Mouse (Mus musculus): ENCODE results near the gene Vezf1. TPM values are rescaled to one million over a fixed set of nuclear protein-coding genes. Genes with fewer than 3 reads are reported as not detected.
A peak's percentile ranks its signal among the peaks of the same experiment; 100 is the strongest.

Gene Vezf1
- polyA plus RNA-seq, 1 experiment from 2014 or later: 35.6 TPM

DNA sequence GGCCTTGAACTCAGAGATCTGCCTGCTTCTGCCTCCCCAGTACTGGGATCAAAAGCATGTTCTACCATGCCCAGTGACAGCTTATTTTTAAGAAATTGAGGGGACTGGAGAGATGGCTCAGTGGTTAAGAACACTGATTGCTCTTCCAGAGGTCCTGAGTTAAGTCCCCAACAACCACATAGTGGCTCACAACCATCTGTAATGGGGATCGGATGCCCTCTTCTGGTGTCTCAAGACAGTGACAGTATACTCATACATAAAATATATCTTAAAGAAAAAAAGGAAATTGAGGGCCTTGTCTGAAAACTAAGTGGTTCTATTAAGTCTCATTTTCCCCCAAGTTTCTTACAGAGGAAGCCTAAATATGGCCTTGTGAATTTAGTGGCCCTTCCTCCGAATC lies 10.3 kb upstream of the Vezf1 start:
- 71% methylated on average over 2 of the region's 2 CpGs for WGBS
- no peak for ATAC-seq (ENCODE audit: insufficient number of reproducible peaks, low FRiP score, low TSS enrichment, low read depth)
- H3K36me3 ChIP-seq: 0 out of 2 replicates have a peak, but pooled peaks cover 5% of the 10 kb centered on the region
- no peaks in the 10 kb centered on the region for H3K27me3 ChIP-seq
- no peak overlapping the region for H3K27ac ChIP-seq
- H3K4me1 ChIP-seq: peaks cover 3% of the 10 kb centered on the region; the same call in 1 of the 2 replicates
- H3K4me3 ChIP-seq: no peak overlapping the region
- H3K9me3 ChIP-seq: no peaks in the 10 kb centered on the region
- H3K4me2 ChIP-seq: no peak overlapping the region
- H3K9ac ChIP-seq: no peak overlapping the region

DNA sequence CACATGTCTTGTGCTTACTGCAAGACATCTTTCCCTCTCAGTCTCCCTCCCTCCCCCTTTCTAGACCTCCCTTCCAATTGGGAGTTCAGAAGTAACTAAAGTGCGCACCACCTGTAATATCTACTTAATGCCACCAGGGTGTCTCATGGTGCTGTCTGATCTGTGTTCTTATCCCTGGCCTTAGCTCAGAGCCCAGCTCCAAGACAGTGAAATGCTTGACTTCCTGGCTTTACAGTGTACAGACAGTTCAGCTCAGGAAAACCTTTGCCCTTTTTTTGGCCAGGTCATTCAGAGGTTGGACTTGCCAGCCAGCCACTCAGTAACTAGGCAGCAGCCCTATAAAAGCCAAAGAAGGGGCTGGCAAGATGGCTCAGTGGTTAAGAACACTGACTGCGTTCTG lies 8.9 kb upstream of the Vezf1 start:
- 47% methylated on average over 2 of the region's 2 CpGs for WGBS
- H3K4me3 ChIP-seq: no peak overlapping the region
- H3K27ac ChIP-seq: no peak overlapping the region
- no peaks in the 10 kb centered on the region for H3K9me3 ChIP-seq
- no peak overlapping the region for H3K9ac ChIP-seq
- no peaks in the 10 kb centered on the region for H3K36me3 ChIP-seq
- peak; percentile 75; the same call in 1 of the 2 replicates for ATAC-seq (ENCODE audit: insufficient number of reproducible peaks, low FRiP score, low TSS enrichment, low read depth)
- no peaks in the 10 kb centered on the region for H3K27me3 ChIP-seq
- no peak overlapping the region for H3K4me2 ChIP-seq
- H3K4me1 ChIP-seq: no peaks in the 10 kb centered on the region

DNA sequence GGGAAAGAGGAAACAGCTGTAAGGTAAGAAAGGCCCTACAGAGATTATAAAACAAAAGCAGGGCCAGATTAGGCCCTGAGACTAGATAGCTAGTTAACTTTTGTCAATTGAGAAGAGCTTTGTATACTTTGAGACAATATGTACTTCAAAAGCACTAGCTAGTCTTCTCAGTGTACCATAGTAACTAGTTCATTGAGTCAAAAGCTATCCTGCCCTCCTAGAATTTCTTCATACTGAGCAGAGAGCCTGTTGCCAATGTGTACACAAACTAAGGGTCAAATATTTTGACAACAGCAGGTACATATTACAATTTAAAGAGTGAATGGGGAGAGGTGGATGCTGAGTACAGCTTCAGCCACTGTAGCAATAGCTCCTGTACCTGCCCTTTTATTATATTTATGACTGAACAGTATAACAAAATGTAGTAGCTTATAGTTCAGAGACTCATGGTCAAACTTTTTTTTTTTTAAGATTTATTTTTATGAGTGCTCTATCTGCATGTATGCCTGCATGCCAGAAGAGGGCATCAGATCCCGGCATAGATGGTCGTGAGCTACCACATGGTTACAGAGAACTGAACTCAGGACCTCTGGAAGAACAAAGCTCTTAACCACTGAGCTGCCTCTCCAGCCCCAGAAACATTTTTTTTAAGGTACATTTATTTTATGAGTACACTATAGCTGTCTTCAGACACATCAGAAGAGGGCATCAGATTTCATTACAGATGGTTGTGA lies 6.0 kb upstream of the Vezf1 start:
- Histone ChIP-seq H3K4me3 (no peak overlapping the region), H3K9me3 (no peaks in the 10 kb centered on the region), H3K27me3 (no peaks in the 10 kb centered on the region), H3K27ac (no peak overlapping the region), H3K4me1 (peaks cover under 1% of the 10 kb centered on the region), H3K4me2 (no peak overlapping the region), H3K36me3 (no peaks in the 10 kb centered on the region), H3K9ac (no peak overlapping the region)
- ATAC-seq (ENCODE audit: insufficient number of reproducible peaks, low FRiP score, low TSS enrichment, low read depth): no peak
- WGBS: 79% methylated on average over 2 of the region's 2 CpGs

GRCm38 (mm10) chr11:88065732-88066131 lies 2.3 kb upstream of the Vezf1 start:
- Histone ChIP-seq H3K27ac (no peak overlapping the region), H3K36me3 (no peaks in the 10 kb centered on the region), H3K4me1 (peaks cover 16% of the 10 kb centered on the region), H3K9me3 (no peaks in the 10 kb centered on the region), H3K4me3 (no peak overlapping the region), H3K27me3 (no peaks in the 10 kb centered on the region), H3K9ac (no peak overlapping the region), H3K4me2 (no peak overlapping the region)
- no peak for ATAC-seq (ENCODE audit: insufficient number of reproducible peaks, low FRiP score, low TSS enrichment, low read depth)

- no peak for ATAC-seq (ENCODE audit: insufficient number of reproducible peaks, low FRiP score, low TSS enrichment, low read depth)
- no peaks in the 10 kb centered on the region for H3K9me3 ChIP-seq
- peaks cover 30% of the 10 kb centered on the region for H3K4me1 ChIP-seq
- H3K4me2 ChIP-seq: peak overlapping the region; percentile 74
- H3K36me3 ChIP-seq: no peaks in the 10 kb centered on the region
- peak overlapping the region; percentile 72 for H3K4me3 ChIP-seq
- H3K27me3 ChIP-seq: no peaks in the 10 kb centered on the region
- H3K9ac ChIP-seq: peak overlapping the region; percentile 92
- 2% methylated on average over 8 of the region's 8 CpGs for WGBS
- H3K27ac ChIP-seq: peak overlapping the region; percentile 98
Observed at GRCm38 (mm10) chr11:88067191-88067585, 891 bp upstream of the Vezf1 start.

GRCm38 (mm10) chr11:88068411-88069245 lies 549 bp downstream of the Vezf1 start:
- under 1% methylated on average over 70 of the region's 92 CpGs for WGBS
- peak; percentile 68 for ATAC-seq (ENCODE audit: insufficient number of reproducible peaks, low FRiP score, low TSS enrichment, low read depth)

DNA sequence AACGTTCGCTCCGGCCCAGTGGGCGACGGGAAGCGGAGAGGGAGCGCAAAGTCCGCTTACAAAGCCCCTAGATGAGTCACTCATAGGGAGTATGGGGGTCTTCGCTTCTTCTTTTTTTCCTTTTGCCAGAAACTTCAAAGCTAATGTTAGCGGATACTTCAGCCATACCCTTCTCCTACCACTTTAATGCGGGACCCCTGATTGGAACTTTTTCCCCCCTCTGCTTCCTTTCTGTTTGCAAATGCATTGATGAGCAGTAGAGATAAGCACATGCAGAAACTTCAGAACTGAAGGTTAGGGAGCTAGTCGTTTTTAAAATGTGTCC lies 1.1 kb downstream of the Vezf1 start:
- 1% methylated on average over 12 of the region's 12 CpGs for WGBS
- H3K9me3 ChIP-seq: no peaks in the 10 kb centered on the region

More at GRCm38 (mm10) chr11:88068411-88069245, 549 bp downstream of the Vezf1 start:
- Histone ChIP-seq H3K4me2 (peak overlapping the region; percentile 63), H3K27me3 (no peaks in the 10 kb centered on the region), H3K4me1 (peaks cover 37% of the 10 kb centered on the region), H3K4me3 (peak overlapping the region; percentile 72), H3K9me3 (no peaks in the 10 kb centered on the region), H3K27ac (peak overlapping the region; percentile 98), H3K9ac (peak overlapping the region; percentile 92), H3K36me3 (peaks cover 8% of the 10 kb centered on the region; the same call in 1 of the 2 replicates)

DNA sequence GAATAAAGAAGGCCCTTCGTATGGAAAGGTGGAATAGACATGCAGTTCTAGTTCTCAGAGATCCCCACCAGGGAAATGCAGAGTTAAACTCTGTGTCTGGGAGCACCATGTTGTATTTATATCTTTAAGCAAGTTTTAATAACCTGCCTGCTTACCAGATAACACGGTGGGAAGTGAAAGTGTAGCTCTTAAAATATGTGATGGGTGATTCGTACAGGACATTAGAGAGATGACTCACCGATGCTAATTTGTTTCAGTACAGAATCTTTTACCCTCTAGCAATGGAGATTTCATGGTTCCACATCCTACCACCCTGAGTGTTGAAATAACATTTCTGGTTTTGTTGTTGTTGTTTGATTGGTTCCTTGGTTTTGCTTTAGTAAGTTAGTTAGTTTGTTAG lies 2.3 kb downstream of the Vezf1 start:
- H3K4me3 ChIP-seq: peak overlapping the region; percentile 72
- H3K27ac ChIP-seq: no peak overlapping the region
- no peaks in the 10 kb centered on the region for H3K27me3 ChIP-seq
- peak overlapping the region; percentile 63 for H3K4me2 ChIP-seq
- WGBS: 20% methylated on average over 4 of the region's 4 CpGs
- no peak for ATAC-seq (ENCODE audit: insufficient number of reproducible peaks, low FRiP score, low TSS enrichment, low read depth)
- H3K9ac ChIP-seq: no peak overlapping the region
- H3K9me3 ChIP-seq: no peaks in the 10 kb centered on the region
- peaks cover 22% of the 10 kb centered on the region; the same call in 1 of the 2 replicates for H3K36me3 ChIP-seq
- H3K4me1 ChIP-seq: peaks cover 37% of the 10 kb centered on the region

More for the DNA sequence above, 1.1 kb downstream of the Vezf1 start:
- H3K27me3 ChIP-seq: no peaks in the 10 kb centered on the region
- peak overlapping the region; percentile 72 for H3K4me3 ChIP-seq
- peak overlapping the region; percentile 92 for H3K9ac ChIP-seq
- no peak for ATAC-seq (ENCODE audit: insufficient number of reproducible peaks, low FRiP score, low TSS enrichment, low read depth)
- peak overlapping the region; percentile 98 for H3K27ac ChIP-seq
- peak overlapping the region; percentile 63 for H3K4me2 ChIP-seq
- H3K36me3 ChIP-seq: peaks cover 14% of the 10 kb centered on the region; the same call in 1 of the 2 replicates
- peaks cover 37% of the 10 kb centered on the region for H3K4me1 ChIP-seq

- WGBS: 33% methylated on average over 5 of the region's 5 CpGs
- no peak overlapping the region for H3K9ac ChIP-seq
- H3K27ac ChIP-seq: no peak overlapping the region
Observed at GRCm38 (mm10) chr11:88071113-88071512, 3.0 kb downstream of the Vezf1 start.

GRCm38 (mm10) chr11:88073343-88073875 lies 5.3 kb downstream of the Vezf1 start:
- no peaks in the 10 kb centered on the region for H3K27me3 ChIP-seq
- peaks cover 47% of the 10 kb centered on the region for H3K36me3 ChIP-seq
- 85% methylated on average over 14 of the region's 14 CpGs for WGBS
- no peak overlapping the region for H3K4me2 ChIP-seq
- ATAC-seq (ENCODE audit: insufficient number of reproducible peaks, low FRiP score, low TSS enrichment, low read depth): no peak
- H3K4me1 ChIP-seq: peaks cover 30% of the 10 kb centered on the region
- no peak overlapping the region for H3K27ac ChIP-seq
- no peak overlapping the region for H3K4me3 ChIP-seq
- H3K9me3 ChIP-seq: no peaks in the 10 kb centered on the region
- no peak overlapping the region for H3K9ac ChIP-seq

More at GRCm38 (mm10) chr11:88071113-88071512, 3.0 kb downstream of the Vezf1 start:
- Histone ChIP-seq H3K4me3 (no peak overlapping the region), H3K36me3 (peaks cover 27% of the 10 kb centered on the region), H3K27me3 (no peaks in the 10 kb centered on the region), H3K4me2 (no peak overlapping the region), H3K4me1 (peaks cover 37% of the 10 kb centered on the region), H3K9me3 (no peaks in the 10 kb centered on the region)
- no peak for ATAC-seq (ENCODE audit: insufficient number of reproducible peaks, low FRiP score, low TSS enrichment, low read depth)

DNA sequence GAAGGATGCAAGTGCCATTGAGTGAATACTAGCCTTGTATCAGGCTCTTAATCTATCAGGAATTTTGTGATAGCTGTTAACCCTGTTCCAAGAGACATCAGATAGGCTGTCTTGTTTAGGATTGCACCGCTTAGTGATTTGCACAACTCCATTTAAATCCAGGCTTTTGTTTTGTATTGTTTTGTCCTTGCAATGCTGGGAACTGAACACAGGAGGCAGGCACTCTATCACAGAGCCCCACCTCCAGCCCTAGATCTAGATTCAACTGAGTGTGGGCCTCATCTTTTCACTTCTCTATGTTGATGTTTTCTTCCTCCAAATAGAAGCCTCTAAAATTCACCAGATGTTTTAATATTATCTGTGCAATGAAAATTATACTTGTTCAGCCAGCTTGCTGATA lies 7.6 kb downstream of the Vezf1 start:
- H3K4me3 ChIP-seq: no peak overlapping the region
- no peaks in the 10 kb centered on the region for H3K9me3 ChIP-seq
- H3K9ac ChIP-seq: no peak overlapping the region
- H3K27me3 ChIP-seq: no peaks in the 10 kb centered on the region
- H3K4me2 ChIP-seq: no peak overlapping the region
- no peak overlapping the region for H3K27ac ChIP-seq
- no peak for ATAC-seq (ENCODE audit: insufficient number of reproducible peaks, low FRiP score, low TSS enrichment, low read depth)
- peaks cover 69% of the 10 kb centered on the region for H3K36me3 ChIP-seq
- WGBS: 72% methylated on average over 1 of the region's 1 CpGs
- peaks cover 22% of the 10 kb centered on the region for H3K4me1 ChIP-seq

- Histone ChIP-seq H3K27me3 (no peaks in the 10 kb centered on the region), H3K36me3 (peaks cover 76% of the 10 kb centered on the region), H3K4me2 (no peak overlapping the region), H3K9ac (no peak overlapping the region), H3K4me1 (peaks cover 15% of the 10 kb centered on the region), H3K27ac (no peak overlapping the region), H3K9me3 (no peaks in the 10 kb centered on the region), H3K4me3 (no peak overlapping the region)
- WGBS: 86% methylated on average over 1 of the region's 1 CpGs
- ATAC-seq (ENCODE audit: insufficient number of reproducible peaks, low FRiP score, low TSS enrichment, low read depth): no peak
Observed at GRCm38 (mm10) chr11:88076394-88076793, 8.3 kb downstream of the Vezf1 start.

All from limb, embryonic 15.5 days (tissue).